Comparison of ENCODE assay signal across 9 mouse cellular contexts in the genomic region with DNA sequence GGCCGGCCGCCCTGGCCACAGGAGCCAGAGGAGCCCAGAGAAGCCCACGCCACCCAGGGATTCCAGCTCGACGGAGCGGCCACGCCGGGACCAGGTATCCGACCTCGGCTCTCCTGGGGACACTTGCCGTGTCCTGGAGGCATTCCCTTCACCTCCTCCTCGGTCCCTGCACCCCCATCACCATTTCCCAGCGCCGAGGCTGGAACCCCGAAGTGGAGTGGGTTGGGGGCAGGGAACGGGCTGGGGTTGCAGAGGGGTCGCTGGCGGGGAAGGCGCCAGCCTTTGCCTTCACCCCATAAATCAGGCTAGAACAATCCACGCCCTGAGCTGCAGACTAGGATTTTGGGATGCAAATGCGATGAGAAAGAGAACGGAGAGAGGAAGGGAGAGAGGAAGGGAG. TPM values are rescaled to one million over a fixed set of nuclear protein-coding genes. Genes with fewer than 3 reads are reported as not detected.
DNase-seq lines count a peak whose midpoint lies in the region; ATAC-seq and TF ChIP-seq lines count a peak whose summit lies in the region.
"Had no signal": no experiment of that assay in that cellular context is flagged by ENCODE, and none has a peak within 500 bp of the region (broad histone marks: within the 10 kb centered on the region; RNA-seq: fewer than 3 reads in every experiment).

No protein-coding gene starts in this region.

- H3K36me3 ChIP-seq in embryonic facial prominence, embryonic 12.5 days: no peaks in the 10 kb centered on the region
- H3K36me3 ChIP-seq in hindbrain, embryonic 13.5 days: peaks cover 22% of the 10 kb centered on the region
- H3K36me3 ChIP-seq in midbrain, embryonic 14.5 days (ENCODE audit: control insufficient read depth, insufficient read depth, low read length): peaks cover 21% of the 10 kb centered on the region

- no peak for ATAC-seq in embryonic facial prominence, embryonic 12.5 days (ENCODE audit: insufficient number of reproducible peaks, insufficient read depth, low FRiP score, low TSS enrichment)
- ATAC-seq in hindbrain, embryonic 13.5 days (ENCODE audit: low FRiP score): no peak
- ATAC-seq in midbrain, embryonic 14.5 days (ENCODE audit: low FRiP score, low TSS enrichment): no peak

- H3K9me3 ChIP-seq in embryonic facial prominence, embryonic 12.5 days: no peaks in the 10 kb centered on the region
- no peaks in the 10 kb centered on the region for H3K9me3 ChIP-seq in hindbrain, embryonic 13.5 days
- no peaks in the 10 kb centered on the region for H3K9me3 ChIP-seq in midbrain, embryonic 14.5 days (ENCODE audit: control insufficient read depth, low read length)

- H3K9ac ChIP-seq in embryonic facial prominence, embryonic 12.5 days: peak overlapping the region; percentile 44; the same call in 1 of the 2 replicates
- H3K9ac ChIP-seq in hindbrain, embryonic 13.5 days: peak overlapping the region; percentile 100
- peak overlapping the region; percentile 98 for H3K9ac ChIP-seq in midbrain, embryonic 14.5 days (replicated peaks; ENCODE audit: low read length)

- peak in 1 of 2 experiments; percentile 25 for DNase-seq in left cerebral cortex, adult 2 months (ENCODE audit: extremely low spot score in 1 of 2, low spot score in 2 of 2)
- no peak for DNase-seq in left cerebral cortex, postnatal 25 days (ENCODE audit: low spot score in 2 of 2)
- peak; percentile 50 for DNase-seq in midbrain, embryonic 14.5 days
- DNase-seq in embryo, embryonic 11 days: no peak
- DNase-seq in urinary bladder, postnatal 10 days (ENCODE audit: low spot score): no peak
- DNase-seq in urinary bladder, adult 2 months (ENCODE audit: low spot score): no peak

- WGBS in embryonic facial prominence, embryonic 12.5 days: 1% methylated on average over 22 of the region's 22 CpGs
- WGBS in hindbrain, embryonic 13.5 days: 0% methylated on average over 22 of the region's 22 CpGs
- under 1% methylated on average over 22 of the region's 22 CpGs for WGBS in midbrain, embryonic 14.5 days

- H3K4me3 ChIP-seq in left cerebral cortex, adult 2 months: peak overlapping the region; percentile 88
- peak overlapping the region; percentile 43 for H3K4me3 ChIP-seq in embryonic facial prominence, embryonic 12.5 days
- peak overlapping the region; percentile 95 for H3K4me3 ChIP-seq in hindbrain, embryonic 13.5 days
- H3K4me3 ChIP-seq in midbrain, embryonic 14.5 days (replicated peaks; ENCODE audit: low read depth, low read length): peak overlapping the region; percentile 82
- H3K4me3 ChIP-seq: erythroblast, embryonic 14.5 days had no signal

- TF ChIP-seq CTCF in left cerebral cortex, adult 2 months (IDR thresholded peaks at IDR 0.05): no peak

- peak overlapping the region; percentile 98 for H3K27ac ChIP-seq in left cerebral cortex, adult 2 months
- 0 out of 2 replicates have a peak overlapping the region, but pooled peaks have one; percentile 23 for H3K27ac ChIP-seq in embryonic facial prominence, embryonic 12.5 days
- H3K27ac ChIP-seq in hindbrain, embryonic 13.5 days: peak overlapping the region; percentile 99
- H3K27ac ChIP-seq in midbrain, embryonic 14.5 days (replicated peaks; ENCODE audit: low read depth, low read length): peak overlapping the region; percentile 94

- peaks cover 9% of the 10 kb centered on the region; the same call in 1 of the 2 replicates for H3K4me1 ChIP-seq in embryonic facial prominence, embryonic 12.5 days
- H3K4me1 ChIP-seq in hindbrain, embryonic 13.5 days (replicated peaks): peaks cover 69% of the 10 kb centered on the region
- peaks cover 46% of the 10 kb centered on the region for H3K4me1 ChIP-seq in midbrain, embryonic 14.5 days (ENCODE audit: control insufficient read depth, insufficient read depth, low read length)

- peaks cover 100% of the 10 kb centered on the region for H3K27me3 ChIP-seq in embryonic facial prominence, embryonic 12.5 days
- peaks cover 45% of the 10 kb centered on the region for H3K27me3 ChIP-seq in hindbrain, embryonic 13.5 days
- peaks cover 9% of the 10 kb centered on the region; the same call in 1 of the 2 replicates for H3K27me3 ChIP-seq in midbrain, embryonic 14.5 days (ENCODE audit: control insufficient read depth, insufficient read depth, low read length)

- intact Hi-C loops in left cerebral cortex, adult 2 months (cut with DNase I): no loop called here
- intact Hi-C loops in left cerebral cortex, postnatal 25 days (cut with DNase I): no loop called here

- H3K4me2 ChIP-seq in embryonic facial prominence, embryonic 12.5 days (replicated peaks): peak overlapping the region; percentile 66
- peak overlapping the region; percentile 96 for H3K4me2 ChIP-seq in hindbrain, embryonic 13.5 days
- H3K4me2 ChIP-seq in midbrain, embryonic 14.5 days (ENCODE audit: low read length): peak overlapping the region; percentile 73

RNA-seq across cellular contexts. Expression of a gene that starts 39.2 kb away (rescaled TPM):
- total RNA-seq in left cerebral cortex, adult 2 months (2021): 100 to 1,000 TPM in 1 of 2 experiments, 10 to 100 TPM in 1; 86.7 to 100 TPM
- 10 to 100 TPM; 75.5 to 87.3 TPM for total RNA-seq in left cerebral cortex, postnatal 25 days (2021)
- polyA plus RNA-seq in embryonic facial prominence, embryonic 12.5 days (2016; fragmentation: Nextera tagmentation; extraction: Ambion mirVana): 42.3 and 42.5 TPM in 2 replicates
- polyA plus RNA-seq in hindbrain, embryonic 13.5 days (2015; fragmentation: Nextera tagmentation; extraction: Ambion mirVana): 21.9 and 22.5 TPM in 2 replicates
- polyA plus RNA-seq in midbrain, embryonic 14.5 days (2014; fragmentation: Nextera tagmentation; extraction: Ambion mirVana): 20.2 and 24.7 TPM in 2 replicates
- polyA plus RNA-seq in urinary bladder, adult 2 months (2012; rRNA removed): 50.9 and 56.0 TPM in 2 replicates

Comparison
In these comparisons a context has a peak if more than half of its experiments do, and no peak if none do; other contexts are left out.
1. H3K27ac ChIP-seq: peak in every context shown above with its lines; median percentile 99 in hindbrain, embryonic 13.5 days; 98 in left cerebral cortex, adult 2 months; 94 in midbrain, embryonic 14.5 days; 23 in embryonic facial prominence, embryonic 12.5 days.
2. H3K4me3 ChIP-seq: peak in every context shown above with its lines; median percentile 95 in hindbrain, embryonic 13.5 days; 88 in left cerebral cortex, adult 2 months; 82 in midbrain, embryonic 14.5 days; 43 in embryonic facial prominence, embryonic 12.5 days.
3. H3K9ac ChIP-seq: peak in every context shown above with its lines; median percentile 100 in hindbrain, embryonic 13.5 days; 98 in midbrain, embryonic 14.5 days; 44 in embryonic facial prominence, embryonic 12.5 days.